Mouse (Mus musculus) retina, postnatal 1 day (tissue): Measurements from ENCODE around the gene Olfr1160.
"Not testable (repeated sequence)": the region's sequence is repeated elsewhere in the genome, so short reads cannot be mapped to it uniquely, and the experiment has no call there.

Source experiments
- DNase-seq: peaks from one replicate; pipeline ENCODE4 v3.0.0-alpha.2; 2012

Gene Olfr1160

DNA sequence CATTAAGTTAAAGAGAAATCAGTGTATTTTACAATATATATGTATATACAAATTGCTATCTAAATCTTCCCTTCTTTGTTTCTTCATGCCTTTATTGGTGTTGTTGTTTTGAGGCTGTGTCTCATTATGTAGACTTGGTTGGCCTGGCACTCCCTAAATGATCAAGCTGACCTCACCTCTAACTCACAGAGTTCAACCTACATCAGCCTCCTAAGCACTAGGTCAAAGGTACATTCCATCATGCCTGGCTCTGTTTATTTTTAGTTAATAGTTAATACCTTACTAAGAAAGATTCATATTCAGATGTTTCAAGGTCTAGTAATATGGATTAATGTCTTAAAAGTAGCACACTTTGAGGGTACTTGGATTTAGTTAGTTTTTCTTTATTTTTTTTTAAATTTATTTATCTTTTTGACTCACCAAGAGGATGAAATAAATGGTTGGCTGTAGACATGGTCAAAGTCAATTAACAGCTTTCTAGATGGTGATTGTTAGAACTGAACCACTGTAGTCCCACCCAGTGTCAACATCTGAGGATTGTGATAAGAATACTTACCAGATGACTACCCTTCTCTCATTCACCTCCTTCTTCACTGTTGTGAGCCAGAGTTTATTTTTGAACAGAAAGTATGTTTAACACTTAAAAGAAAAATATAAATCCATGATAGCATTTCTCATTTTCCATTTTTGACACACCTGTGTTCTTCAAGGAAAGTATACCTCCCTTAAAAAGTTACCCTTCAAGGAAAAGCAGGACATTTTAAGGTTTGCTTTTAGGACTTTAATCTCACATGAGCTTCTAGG, at the start of gene Olfr1160:
Gene Olfr1160 (minus strand): TSS at position 754 of the 804 bp plus-strand sequence.
- DNase-seq: no peak

- no peak for DNase-seq
These were observed 43.0 kb upstream of the Olfr1160 start, which contains the start of gene Olfr1162 for GRCm38 (mm10) chr2:88051029-88051428. Olfr1162 (minus strand) TSS chr2:88051129.

DNA sequence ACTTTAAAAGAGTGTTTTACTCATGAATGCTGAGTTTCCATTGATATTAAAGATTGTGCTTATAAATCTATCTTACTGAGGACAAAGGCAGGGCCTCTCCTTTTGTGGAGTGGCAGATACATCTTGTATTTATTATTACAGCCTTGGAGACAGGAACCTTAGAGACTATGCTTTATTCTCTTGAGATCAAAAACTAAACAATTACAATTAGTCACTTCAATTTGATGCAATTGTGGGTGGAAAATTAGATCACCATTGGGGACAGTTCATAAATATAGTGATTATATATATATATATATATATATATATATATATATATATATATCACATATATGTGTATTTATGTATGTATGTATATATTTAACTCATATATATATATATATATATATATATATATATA, 29.5 kb upstream of the Olfr1160 start, which contains the start of gene Olfr73:
Gene Olfr73 (minus strand): TSS at position 101 of the 400 bp plus-strand sequence.
- DNase-seq: no peak

DNA sequence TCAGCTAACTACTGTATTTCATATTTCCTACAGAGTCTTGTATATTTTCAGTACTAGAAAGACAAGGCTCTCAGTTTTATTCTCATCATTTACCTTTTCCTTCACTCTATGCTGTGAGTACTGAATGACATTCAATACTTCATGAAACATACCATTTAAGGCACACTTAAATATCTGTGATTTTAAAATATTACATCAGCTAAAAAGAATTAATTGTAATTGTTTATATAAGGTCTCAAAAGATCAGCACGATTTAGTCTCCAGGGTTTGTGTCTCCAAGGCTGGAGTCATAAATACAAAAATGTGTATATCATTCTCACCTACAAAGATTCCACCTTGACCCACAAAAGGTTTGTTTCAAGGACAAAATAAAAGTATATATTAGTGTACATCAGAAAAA, 14.4 kb upstream of the Olfr1160 start, which contains the start of gene Olfr1161:
Gene Olfr1161 (plus strand): TSS at position 301 of the 400 bp plus-strand sequence.
- not testable (repeated sequence) for DNase-seq

DNA sequence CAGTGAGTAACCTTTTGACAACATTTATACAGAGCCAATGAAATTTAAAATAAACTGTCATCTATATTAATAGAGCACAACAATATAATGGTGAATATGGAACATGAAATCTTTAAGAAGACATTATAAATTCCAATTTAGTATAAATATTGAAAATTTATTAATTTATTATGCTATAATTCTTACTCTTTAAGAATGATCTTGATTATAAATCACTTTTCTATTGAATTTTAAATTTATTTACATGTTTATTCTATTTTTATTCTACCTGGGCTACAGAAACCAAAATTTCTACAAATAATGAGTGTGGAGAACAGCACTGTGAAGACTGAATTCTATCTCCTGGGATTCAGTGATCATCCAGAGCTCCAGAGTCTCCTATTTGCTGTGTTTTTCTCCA, 18.3 kb downstream of the Olfr1160 start, which contains the start of gene Olfr1158:
Gene Olfr1158 (plus strand): TSS at position 301 of the 400 bp plus-strand sequence.
- DNase-seq: no peak

DNA sequence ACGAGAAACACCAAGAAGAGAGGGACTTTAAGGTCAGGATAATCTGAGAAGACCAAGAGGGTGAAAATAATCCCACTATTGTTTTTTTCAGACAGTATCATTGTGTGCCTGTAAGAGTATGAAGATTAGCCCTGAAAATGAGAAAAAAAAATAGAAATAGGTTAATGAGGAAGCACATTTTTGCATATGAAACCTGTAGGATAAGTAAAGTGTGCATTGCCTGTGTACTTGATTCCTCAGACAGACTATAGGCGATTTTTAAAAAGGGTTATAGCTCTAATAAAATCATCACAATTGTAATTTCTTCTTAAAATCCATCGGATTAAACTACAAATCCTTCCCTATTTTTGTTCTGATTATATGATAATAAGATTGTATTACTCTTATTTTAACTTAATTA, 33.5 kb downstream of the Olfr1160 start, which contains the start of gene Olfr74:
Gene Olfr74 (minus strand): TSS at position 101 of the 400 bp plus-strand sequence.
- DNase-seq: no peak

- DNase-seq: no peak
These were observed 39.9 kb downstream of the Olfr1160 start, which contains the start of gene Olfr1157 for GRCm38 (mm10) chr2:87968199-87968598. Olfr1157 (minus strand) TSS chr2:87968299.

DNA sequence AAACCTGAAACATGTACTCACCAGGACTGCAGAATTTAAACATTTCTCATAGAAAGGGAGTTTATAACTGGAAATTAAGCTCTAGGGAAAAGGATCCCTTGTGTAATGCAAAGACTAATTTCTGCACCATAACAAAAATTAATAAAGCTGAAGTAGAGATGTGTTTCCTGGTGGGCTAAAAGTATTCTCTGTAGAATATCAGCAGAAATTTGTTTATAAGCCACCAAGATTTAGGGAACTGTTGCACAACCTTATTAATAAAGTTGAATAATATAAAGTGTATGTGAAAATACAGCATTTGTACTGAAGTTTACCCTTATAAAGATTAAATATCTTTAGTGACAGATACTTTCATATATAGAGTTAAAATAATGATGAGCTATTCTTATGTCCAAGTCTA, 55.1 kb downstream of the Olfr1160 start, which contains the start of gene Olfr1156:
Gene Olfr1156 (minus strand): TSS at position 101 of the 400 bp plus-strand sequence.
- DNase-seq: no peak
